Mouse (Mus musculus) midbrain, postnatal 0 days (tissue): ENCODE measurements around the gene Csrnp3. TPM values are rescaled to one million over a fixed set of nuclear protein-coding genes. Genes with fewer than 3 reads are reported as not detected.
A peak's percentile ranks its signal among the peaks of the same experiment; 100 is the strongest.

ENCODE experiments used
- ATAC-seq: fragments of 200-750 bp; cut with Nextera tagmentation; 2 replicates; pipeline ENCODE4 v1.8.0; 2017; ENCODE audit warnings: moderate number of reproducible peaks, mild to moderate bottlenecking, moderate TSS enrichment, moderate library complexity; ENCODE audit not compliant: low FRiP score
- DNase-seq: peaks from one replicate; pipeline ENCODE4 v3.0.0-alpha.2; 2015; ENCODE audit warnings: low spot score
- H3K27ac ChIP-seq: fragments of 300-500 bp; sonication (generic); 2 replicates; pipeline ENCODE4 v1.5.1; 2014; ENCODE audit warnings: low read depth, mild to moderate bottlenecking, low read length, mixed read lengths
- H3K27me3 ChIP-seq: fragments of 300-500 bp; sonication (generic); 2 replicates; pipeline ENCODE4 v1.6.1; 2014; ENCODE audit warnings: low read length, control low read depth, mixed read lengths; ENCODE audit not compliant: insufficient read depth
- H3K36me3 ChIP-seq: fragments of 300-500 bp; sonication (generic); 2 replicates; pipeline ENCODE4 v1.6.1; 2014; ENCODE audit warnings: low read length, control low read depth, mixed read lengths; ENCODE audit not compliant: insufficient read depth
- H3K4me1 ChIP-seq: fragments of 300-500 bp; sonication (generic); 2 replicates; pipeline ENCODE4 v1.6.1; 2014; ENCODE audit warnings: mild to moderate bottlenecking, control low read depth, antibody characterized with exemption, low read length, mixed read lengths; ENCODE audit not compliant: insufficient read depth
- H3K4me2 ChIP-seq: fragments of 300-500 bp; sonication (generic); 2 replicates; pipeline ENCODE4 v1.6.1; 2014; ENCODE audit warnings: low read depth, mild to moderate bottlenecking, low read length, mixed read lengths; ENCODE audit not compliant: poor library complexity, severe bottlenecking
- H3K4me3 ChIP-seq: fragments of 300-500 bp; sonication (generic); 2 replicates; pipeline ENCODE4 v1.5.1; 2014; ENCODE audit warnings: low read depth, mild to moderate bottlenecking, low read length, moderate library complexity
- H3K9ac ChIP-seq: fragments of 300-500 bp; sonication (generic); replicated peaks from 2 replicates; pipeline ENCODE4 v1.6.1; 2014; ENCODE audit warnings: mild to moderate bottlenecking, low read length, moderate library complexity, mixed read lengths; ENCODE audit not compliant: poor library complexity, severe bottlenecking
- H3K9me3 ChIP-seq: fragments of 300-500 bp; sonication (generic); 2 replicates; pipeline ENCODE4 v1.6.1; 2016; ENCODE audit warnings: low read length, control low read depth
- CTCF ChIP-seq: IDR thresholded peaks from 2 replicates; pipeline ENCODE4 v1.5.1; 2016; ENCODE audit warnings: antibody characterized with exemption, mild to moderate bottlenecking
- WGBS: fragments of 180-500 bp; shearing (Covaris S2); extraction: QIAGEN DNeasy Blood & Tissue Kit; methylation state at CpG from one replicate; pipeline ENCODE4 v1.1.7; 2014; 5-methylcytosine and 5-hydroxymethylcytosine counted together
- polyA plus RNA-seq: library from polyadenylated mRNA; unstranded; fragments of >200 nt; fragmentation: Nextera tagmentation; extraction: Ambion mirVana; gene quantifications from 2 replicates; pipeline ENCODE4 v1.2.1, GENCODE M21; 2015
- total RNA-seq: library from RNA; depleted of rRNA; stranded (reverse); fragments of >200 nt; gene quantifications from 2 replicates; pipeline ENCODE4 v1.2.3, GENCODE M21; 2014

Gene Csrnp3
- total and polyA plus RNA-seq, 2 experiments from 2014 or later = 46.5 to 97.1 TPM

DNA sequence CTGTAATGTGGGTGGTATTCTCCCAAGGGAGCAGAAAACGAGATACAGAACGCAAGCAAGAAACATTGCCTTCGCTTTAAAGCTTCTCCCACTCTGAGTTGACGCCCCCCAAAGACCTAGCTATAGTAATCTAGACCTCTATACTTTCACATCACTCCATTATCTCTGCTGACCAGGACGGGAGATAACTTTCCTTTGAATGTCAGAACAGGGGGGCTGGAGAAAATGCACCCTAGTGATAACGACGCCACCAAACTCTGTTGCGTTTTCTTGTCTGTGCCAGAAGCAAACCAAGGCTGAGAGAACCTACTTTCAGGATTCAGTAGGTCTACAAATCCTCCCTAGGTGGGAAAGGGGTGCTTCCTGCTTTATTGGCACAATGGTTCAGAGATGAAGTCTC lies 47.7 kb downstream of the Csrnp3 start:
- Histone ChIP-seq H3K9ac (no peak overlapping the region), H3K36me3 (no peaks in the 10 kb centered on the region), H3K9me3 (no peaks in the 10 kb centered on the region), H3K4me3 (no peak overlapping the region), H3K27me3 (no peaks in the 10 kb centered on the region), H3K27ac (no peak overlapping the region), H3K4me1 (no peaks in the 10 kb centered on the region), H3K4me2 (no peak overlapping the region)
- no peak for DNase-seq
- no peak for TF ChIP-seq CTCF
- no peak for ATAC-seq
- WGBS = 88% methylated on average over 8 of the region's 8 CpGs

- Histone ChIP-seq H3K36me3 (no peaks in the 10 kb centered on the region), H3K9ac (no peak overlapping the region), H3K9me3 (no peaks in the 10 kb centered on the region), H3K4me2 (no peak overlapping the region), H3K27ac (no peak overlapping the region), H3K4me3 (no peak overlapping the region), H3K27me3 (no peaks in the 10 kb centered on the region), H3K4me1 (no peaks in the 10 kb centered on the region)
- 45% methylated on average over 5 of the region's 5 CpGs for WGBS
- no peak for TF ChIP-seq CTCF
- DNase-seq = no peak
- no peak for ATAC-seq
Observed at GRCm38 (mm10) chr2:65894299-65894698, 48.7 kb downstream of the Csrnp3 start.

DNA sequence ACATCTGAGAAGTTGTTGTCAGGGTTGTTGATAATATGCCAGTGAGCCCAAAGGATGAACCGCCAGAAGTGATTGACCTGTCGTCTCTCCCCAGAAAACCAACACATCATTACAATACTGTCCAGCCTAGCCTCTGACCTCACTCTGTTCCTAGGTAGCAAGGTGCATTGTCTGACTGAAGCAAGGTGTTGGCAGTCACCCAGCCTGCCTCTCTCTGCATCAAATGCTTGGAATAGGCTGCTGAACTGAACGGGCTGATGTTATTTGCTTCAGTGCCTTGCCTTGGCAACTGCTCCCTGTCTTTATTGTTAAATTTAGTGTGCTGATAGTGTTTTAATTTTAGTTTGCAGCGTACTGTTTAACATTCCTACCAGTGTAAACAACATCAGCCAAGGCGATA lies 51.0 kb downstream of the Csrnp3 start:
- DNase-seq = peak; percentile 68
- ATAC-seq = no peak
- H3K4me3 ChIP-seq = 0 out of 2 replicates have a peak overlapping the region, but pooled peaks have one; percentile 6

DNA sequence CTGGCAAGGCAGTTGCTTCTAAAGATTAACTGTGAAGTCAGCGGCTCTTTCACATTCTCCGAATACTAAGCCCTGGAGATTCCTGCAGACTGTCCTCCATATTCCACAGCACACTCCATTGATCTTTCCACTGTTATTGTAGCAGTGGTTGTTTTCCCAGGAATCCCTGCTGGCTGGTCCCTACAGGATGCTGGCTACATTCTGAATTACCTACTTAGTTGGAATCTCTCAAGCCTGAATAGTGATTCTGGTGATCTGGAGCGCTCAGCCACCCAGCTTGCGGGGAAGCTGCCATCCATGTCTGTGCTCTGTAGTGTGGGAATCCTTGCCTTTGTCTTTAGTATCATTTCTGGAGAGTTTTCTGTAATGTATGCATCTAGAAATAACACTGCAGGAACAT lies 51.5 kb downstream of the Csrnp3 start:
- no peaks in the 10 kb centered on the region for H3K9me3 ChIP-seq
- WGBS = 15% methylated on average over 4 of the region's 4 CpGs
- no peak for TF ChIP-seq CTCF
- 0 out of 2 replicates have a peak overlapping the region, but pooled peaks have one; percentile 6 for H3K4me3 ChIP-seq
- no peaks in the 10 kb centered on the region for H3K36me3 ChIP-seq
- DNase-seq (peak; percentile 49), ATAC-seq (0 out of 2 replicates have a peak, but pooled peaks have one; percentile 13)
- no peaks in the 10 kb centered on the region for H3K4me1 ChIP-seq
- H3K27me3 ChIP-seq = no peaks in the 10 kb centered on the region
- H3K4me2 ChIP-seq = peak overlapping the region; percentile 32
- H3K9ac ChIP-seq = no peak overlapping the region; the same call in 1 of the 2 replicates
- peak overlapping the region; percentile 62 for H3K27ac ChIP-seq

More for the DNA sequence above, 51.0 kb downstream of the Csrnp3 start:
- H3K4me2 ChIP-seq = peak overlapping the region; percentile 32
- no peaks in the 10 kb centered on the region for H3K9me3 ChIP-seq
- no peak overlapping the region; the same call in 1 of the 2 replicates for H3K9ac ChIP-seq
- WGBS = 12% methylated on average over 5 of the region's 5 CpGs
- H3K27me3 ChIP-seq = no peaks in the 10 kb centered on the region
- no peaks in the 10 kb centered on the region for H3K36me3 ChIP-seq
- TF ChIP-seq CTCF = no peak
- H3K4me1 ChIP-seq = no peaks in the 10 kb centered on the region
- peak overlapping the region; percentile 62 for H3K27ac ChIP-seq

GRCm38 (mm10) chr2:65899478-65899877 lies 53.9 kb downstream of the Csrnp3 start:
- WGBS = 91% methylated on average over 2 of the region's 2 CpGs

GRCm38 (mm10) chr2:65908526-65908925 lies 63.0 kb downstream of the Csrnp3 start:
- no peak for ATAC-seq
- no peaks in the 10 kb centered on the region for H3K9me3 ChIP-seq
- H3K4me2 ChIP-seq = no peak overlapping the region

More at GRCm38 (mm10) chr2:65899478-65899877, 53.9 kb downstream of the Csrnp3 start:
- no peak overlapping the region for H3K9ac ChIP-seq
- H3K4me1 ChIP-seq = no peaks in the 10 kb centered on the region
- ATAC-seq = no peak
- H3K4me3 ChIP-seq = no peak overlapping the region
- no peaks in the 10 kb centered on the region for H3K9me3 ChIP-seq
- H3K4me2 ChIP-seq = no peak overlapping the region
- TF ChIP-seq CTCF = no peak
- no peaks in the 10 kb centered on the region for H3K36me3 ChIP-seq
- no peak for DNase-seq
- H3K27me3 ChIP-seq = no peaks in the 10 kb centered on the region
- H3K27ac ChIP-seq = no peak overlapping the region

More at GRCm38 (mm10) chr2:65908526-65908925, 63.0 kb downstream of the Csrnp3 start:
- Histone ChIP-seq H3K9ac (no peak overlapping the region), H3K4me3 (no peak overlapping the region), H3K27me3 (no peaks in the 10 kb centered on the region), H3K36me3 (no peaks in the 10 kb centered on the region), H3K27ac (peak overlapping the region; percentile 26; the same call in 1 of the 2 replicates), H3K4me1 (peaks cover 7% of the 10 kb centered on the region; the same call in 1 of the 2 replicates)
- 51% methylated on average over 3 of the region's 3 CpGs for WGBS
- TF ChIP-seq CTCF = no peak
- no peak for DNase-seq
